Mouse (Mus musculus) hindbrain, embryonic 10.5 days (tissue): Measurements from ENCODE around the gene Pou5f1. TPM values are rescaled to one million over a fixed set of nuclear protein-coding genes. Genes with fewer than 3 reads are reported as not detected.
A peak's percentile ranks its signal among the peaks of the same experiment; 100 is the strongest.

ENCODE experiments used
- DNase-seq: peaks from one replicate; pipeline ENCODE4 v3.0.0-alpha.2; 2017; ENCODE audit warnings: low spot score
- H3K27ac ChIP-seq: fragments of 300-500 bp; sonication (generic); 2 replicates; pipeline ENCODE4 v1.5.1; 2016; ENCODE audit warnings: mild to moderate bottlenecking, moderate library complexity
- H3K27me3 ChIP-seq: fragments of 300-500 bp; sonication (generic); 2 replicates; pipeline ENCODE4 v1.6.1; 2016; ENCODE audit warnings: mild to moderate bottlenecking; ENCODE audit not compliant: poor library complexity, insufficient read depth, severe bottlenecking
- H3K36me3 ChIP-seq: fragments of 300-500 bp; sonication (generic); 2 replicates; pipeline ENCODE4 v1.6.1; 2016; ENCODE audit warnings: mild to moderate bottlenecking, moderate library complexity
- H3K4me1 ChIP-seq: fragments of 300-500 bp; sonication (generic); replicated peaks from 2 replicates; pipeline ENCODE4 v1.6.1; 2016; ENCODE audit warnings: mild to moderate bottlenecking
- H3K4me3 ChIP-seq: fragments of 300-500 bp; sonication (generic); 2 replicates; pipeline ENCODE4 v1.5.1; 2016; ENCODE audit warnings: mild to moderate bottlenecking, moderate library complexity
- H3K9me3 ChIP-seq: fragments of 300-500 bp; sonication (generic); 2 replicates; pipeline ENCODE4 v1.6.1; 2016; ENCODE audit warnings: mild to moderate bottlenecking, moderate library complexity
- WGBS: fragments of 180-500 bp; shearing (Covaris S2); methylation state at CpG from one replicate; pipeline ENCODE4 v1.1.7; 2016; 5-methylcytosine and 5-hydroxymethylcytosine counted together
- polyA plus RNA-seq: library from polyadenylated mRNA; unstranded; fragments of >200 nt; fragmentation: Nextera tagmentation; extraction: Ambion mirVana; gene quantifications from 2 replicates; pipeline ENCODE4 v1.2.1, GENCODE M21; 2016

The Pou5f1 gene
- polyA plus RNA-seq, 1 experiment from 2014 or later, result not detected

- peaks cover 42% of the 10 kb centered on the region for H3K4me1 ChIP-seq
- DNase-seq, result peak; percentile 99
- H3K9me3 ChIP-seq, result no peaks in the 10 kb centered on the region
- peak within 1 kb of the TSS; percentile 88 for H3K27ac ChIP-seq
- 1% methylated on average over 67 of the region's 67 CpGs for WGBS
- H3K27me3 ChIP-seq, result peaks cover 6% of the 10 kb centered on the region; the same call in 1 of the 2 replicates
- peaks cover 32% of the 10 kb centered on the region for H3K36me3 ChIP-seq
- peak within 1 kb of the TSS; percentile 71 for H3K4me3 ChIP-seq
Measured at GRCm38 (mm10) chr17:35516652-35517500, 11.1 kb downstream of the Pou5f1 start, which contains the start of the genes Tcf19 and Cchcr1. TSS of gene Tcf19 (minus strand) at chr17:35516824. TSS of gene Cchcr1 (plus strand) at chr17:35517100.

- Histone ChIP-seq H3K27me3 (peaks cover 6% of the 10 kb centered on the region; the same call in 1 of the 2 replicates), H3K36me3 (peaks cover 33% of the 10 kb centered on the region), H3K27ac (peak overlapping the region; percentile 88), H3K4me3 (peak overlapping the region; percentile 71), H3K4me1 (peaks cover 42% of the 10 kb centered on the region), H3K9me3 (no peaks in the 10 kb centered on the region)
- WGBS, result 10% methylated on average over 12 of the region's 12 CpGs
- peak; percentile 23 for DNase-seq
Measured at GRCm38 (mm10) chr17:35517526-35517925, 11.7 kb downstream of the Pou5f1 start.

DNA sequence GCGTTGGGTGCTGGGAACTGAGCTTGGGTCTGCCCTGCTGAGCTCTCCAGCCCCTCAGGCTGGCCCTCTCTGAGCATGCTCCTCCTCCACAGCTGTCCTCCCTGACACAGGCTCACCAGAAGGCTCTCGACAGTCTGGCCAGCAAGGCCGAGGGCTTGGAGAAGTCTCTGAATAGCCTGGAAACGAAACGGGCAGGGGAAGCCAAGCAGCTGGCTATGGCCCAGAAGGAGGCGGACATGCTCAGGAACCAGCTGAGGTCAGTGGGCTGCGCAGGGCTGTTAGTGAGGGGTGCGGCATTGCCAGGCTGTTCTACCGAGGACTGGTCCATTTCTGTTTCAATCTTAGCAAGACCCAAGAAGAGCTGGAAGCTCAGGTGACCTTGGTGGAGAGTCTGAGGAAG is 18.5 kb downstream of the Pou5f1 start:
- Histone ChIP-seq H3K4me1 (no peaks in the 10 kb centered on the region), H3K27me3 (no peaks in the 10 kb centered on the region), H3K4me3 (no peak overlapping the region), H3K36me3 (peaks cover 86% of the 10 kb centered on the region), H3K27ac (no peak overlapping the region), H3K9me3 (no peaks in the 10 kb centered on the region)
- 87% methylated on average over 9 of the region's 9 CpGs for WGBS
- DNase-seq, result no peak

GRCm38 (mm10) chr17:35526644-35527043 is 20.8 kb downstream of the Pou5f1 start:
- 81% methylated on average over 8 of the region's 8 CpGs for WGBS
- Histone ChIP-seq H3K4me1 (0 out of 2 replicates have a peak, but pooled peaks cover 10% of the 10 kb centered on the region), H3K27me3 (no peaks in the 10 kb centered on the region), H3K9me3 (no peaks in the 10 kb centered on the region), H3K4me3 (no peak overlapping the region), H3K36me3 (peaks cover 88% of the 10 kb centered on the region), H3K27ac (no peak overlapping the region)
- DNase-seq, result no peak

DNA sequence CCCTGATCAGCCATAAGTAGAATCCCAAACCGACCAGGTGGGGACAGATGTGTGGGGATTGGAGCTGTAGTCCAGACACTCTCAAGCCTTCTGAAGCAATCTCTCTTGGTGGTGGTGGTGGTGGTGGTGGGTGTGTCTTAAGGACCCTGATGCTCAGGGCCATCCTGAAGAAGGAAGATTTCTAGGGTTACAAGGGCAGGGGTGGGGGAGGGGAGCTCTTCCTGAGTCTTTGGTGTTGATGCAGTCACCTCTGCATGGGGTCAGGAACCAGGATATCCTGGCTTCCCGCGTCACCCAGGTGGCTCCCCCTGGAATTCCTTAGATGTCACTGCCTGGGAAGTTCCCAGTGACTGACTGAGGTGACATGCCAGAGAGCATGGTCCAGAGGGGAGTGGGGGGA is 26.5 kb downstream of the Pou5f1 start:
- H3K36me3 ChIP-seq, result peaks cover 38% of the 10 kb centered on the region
- no peaks in the 10 kb centered on the region for H3K9me3 ChIP-seq
- DNase-seq, result no peak
- H3K4me1 ChIP-seq, result peaks cover 21% of the 10 kb centered on the region; the same call in 1 of the 2 replicates
- H3K4me3 ChIP-seq, result no peak overlapping the region; the same call in 1 of the 2 replicates
- H3K27ac ChIP-seq, result no peak overlapping the region
- 11% methylated on average over 3 of the region's 3 CpGs for WGBS
- H3K27me3 ChIP-seq, result no peaks in the 10 kb centered on the region

GRCm38 (mm10) chr17:35532901-35533300 is 27.1 kb downstream of the Pou5f1 start, which contains the start of gene Psors1c2:
TSS of gene Psors1c2 (plus strand) at chr17:35533201.
- WGBS, result 51% methylated on average over 7 of the region's 7 CpGs
- no peaks in the 10 kb centered on the region for H3K9me3 ChIP-seq
- no peak within 1 kb of the TSS for H3K27ac ChIP-seq
- DNase-seq, result no peak
- peaks cover 21% of the 10 kb centered on the region; the same call in 1 of the 2 replicates for H3K4me1 ChIP-seq
- no peaks in the 10 kb centered on the region for H3K27me3 ChIP-seq
- no peak within 1 kb of the TSS; the same call in 1 of the 2 replicates for H3K4me3 ChIP-seq
- peaks cover 32% of the 10 kb centered on the region for H3K36me3 ChIP-seq

GRCm38 (mm10) chr17:35534343-35534742 is 28.5 kb downstream of the Pou5f1 start:
- Histone ChIP-seq H3K27ac (no peak overlapping the region), H3K4me3 (no peak overlapping the region), H3K4me1 (peaks cover 21% of the 10 kb centered on the region; the same call in 1 of the 2 replicates), H3K36me3 (peaks cover 18% of the 10 kb centered on the region), H3K9me3 (no peaks in the 10 kb centered on the region), H3K27me3 (no peaks in the 10 kb centered on the region)
- 18% methylated on average over 6 of the region's 6 CpGs for WGBS
- peak; percentile 67 for DNase-seq

DNA sequence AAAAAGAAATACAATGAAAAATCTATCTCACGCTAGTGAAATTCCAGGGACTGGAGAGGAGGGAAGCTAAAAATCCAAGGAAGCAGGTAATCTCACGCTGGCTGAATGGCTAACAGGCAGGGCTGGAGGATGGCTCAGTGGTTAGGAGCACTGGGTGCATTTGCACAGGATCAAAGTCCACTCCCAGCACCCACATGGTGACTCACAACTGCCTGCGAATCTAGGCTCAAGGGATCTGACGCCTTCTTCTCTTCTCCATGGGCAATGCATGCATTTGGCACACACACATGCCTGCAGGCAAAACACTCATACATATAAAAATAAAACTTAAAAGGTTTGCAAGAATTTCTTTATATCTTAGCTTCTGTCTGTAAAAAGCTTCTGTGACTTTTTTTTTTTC is 31.6 kb downstream of the Pou5f1 start:
- H3K36me3 ChIP-seq, result no peaks in the 10 kb centered on the region
- H3K4me1 ChIP-seq, result peaks cover 8% of the 10 kb centered on the region; the same call in 1 of the 2 replicates
- no peak overlapping the region for H3K4me3 ChIP-seq
- no peak overlapping the region for H3K27ac ChIP-seq
- no peaks in the 10 kb centered on the region for H3K9me3 ChIP-seq
- H3K27me3 ChIP-seq, result no peaks in the 10 kb centered on the region
- no peak for DNase-seq
- 87% methylated on average over 4 of the region's 4 CpGs for WGBS

DNA sequence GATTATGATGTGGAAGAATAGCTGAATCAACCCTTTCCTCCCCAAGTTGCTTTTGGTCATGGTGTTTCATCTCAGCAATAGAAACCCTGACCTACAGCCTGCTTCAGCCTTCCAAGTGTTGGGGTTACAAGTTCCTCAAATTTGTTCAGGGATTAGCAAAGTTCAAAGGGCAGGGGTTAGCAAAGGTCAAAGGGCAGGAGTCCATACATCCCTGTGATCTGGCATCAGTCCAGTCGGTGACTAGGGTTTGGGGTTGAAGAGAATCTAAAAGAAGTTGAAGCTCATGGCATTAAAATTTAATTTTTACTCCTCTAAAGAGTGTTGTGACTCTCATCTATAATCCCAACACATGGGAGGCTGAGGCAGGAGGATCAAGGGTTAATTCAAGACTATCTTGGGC is 32.7 kb downstream of the Pou5f1 start:
- peaks cover 9% of the 10 kb centered on the region for H3K4me1 ChIP-seq
- no peaks in the 10 kb centered on the region for H3K27me3 ChIP-seq
- H3K9me3 ChIP-seq, result no peaks in the 10 kb centered on the region
- H3K4me3 ChIP-seq, result no peak overlapping the region
- WGBS, result 72% methylated on average over 1 of the region's 1 CpGs
- no peaks in the 10 kb centered on the region for H3K36me3 ChIP-seq
- no peak overlapping the region for H3K27ac ChIP-seq
- DNase-seq, result no peak

DNA sequence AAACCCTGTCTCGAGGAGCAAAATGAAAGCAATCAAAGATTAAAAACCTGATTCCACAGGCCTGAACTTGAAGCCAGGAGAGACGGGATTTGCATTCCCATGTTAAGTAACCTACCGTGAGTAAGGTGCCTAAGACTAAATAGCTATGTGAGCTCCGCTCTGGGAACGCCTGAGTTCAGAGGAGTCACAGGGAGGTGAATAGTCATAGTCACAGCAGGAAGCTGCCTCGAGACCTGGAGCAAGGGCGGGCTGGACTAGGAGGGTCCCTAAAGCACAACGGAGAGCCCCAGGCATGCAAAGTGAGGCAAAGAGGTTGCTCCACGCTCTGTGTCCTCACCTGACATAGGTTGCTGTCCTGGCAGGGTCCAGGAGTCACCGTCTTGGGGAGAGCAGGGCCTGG is 33.7 kb downstream of the Pou5f1 start:
- no peak overlapping the region for H3K27ac ChIP-seq
- H3K4me1 ChIP-seq, result peaks cover 16% of the 10 kb centered on the region
- no peak for DNase-seq
- 56% methylated on average over 10 of the region's 10 CpGs for WGBS
- H3K4me3 ChIP-seq, result no peak overlapping the region
- no peaks in the 10 kb centered on the region for H3K27me3 ChIP-seq
- no peaks in the 10 kb centered on the region for H3K36me3 ChIP-seq
- no peaks in the 10 kb centered on the region for H3K9me3 ChIP-seq

DNA sequence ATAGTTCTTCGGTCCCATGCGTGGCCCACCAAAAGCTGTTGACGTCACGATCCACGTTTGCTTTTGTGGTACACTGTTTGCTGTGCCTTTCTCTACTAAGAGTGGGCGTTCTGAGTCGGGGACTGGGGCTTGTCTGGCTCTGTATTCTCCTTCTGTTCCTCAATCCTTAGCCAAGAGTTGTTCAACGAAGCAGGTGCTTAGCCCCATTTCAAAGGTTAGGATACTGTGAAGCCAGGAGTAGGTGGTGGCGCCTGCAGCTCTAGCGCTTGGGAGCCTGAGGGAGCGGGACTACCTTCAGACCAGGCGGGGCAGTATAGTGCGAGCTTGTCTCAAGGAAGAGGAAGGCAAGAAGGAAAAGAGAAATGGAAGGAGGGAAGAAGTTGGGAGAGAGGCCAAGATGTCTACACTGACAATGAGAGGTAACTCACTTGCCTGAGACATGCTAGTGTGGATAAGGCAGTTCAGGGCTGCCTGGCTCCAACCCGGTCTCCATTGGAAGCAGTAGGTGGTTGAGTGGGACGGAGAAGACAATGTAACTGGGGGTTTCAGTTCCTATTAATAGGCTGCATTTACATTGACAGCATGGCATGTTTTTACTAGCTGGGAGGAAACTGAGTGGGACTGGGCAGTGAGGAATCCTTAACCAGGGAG is 37.1 kb downstream of the Pou5f1 start:
- Histone ChIP-seq H3K27me3 (no peaks in the 10 kb centered on the region), H3K4me1 (peaks cover 32% of the 10 kb centered on the region), H3K4me3 (peak overlapping the region; percentile 21; the same call in 1 of the 2 replicates), H3K27ac (peak overlapping the region; percentile 80), H3K9me3 (no peaks in the 10 kb centered on the region), H3K36me3 (no peaks in the 10 kb centered on the region)
- DNase-seq, result no peak
- WGBS, result 76% methylated on average over 15 of the region's 15 CpGs

- Histone ChIP-seq H3K4me1 (peaks cover 32% of the 10 kb centered on the region), H3K4me3 (peak overlapping the region; percentile 21; the same call in 1 of the 2 replicates), H3K27me3 (no peaks in the 10 kb centered on the region), H3K9me3 (no peaks in the 10 kb centered on the region), H3K36me3 (no peaks in the 10 kb centered on the region), H3K27ac (peak overlapping the region; percentile 80)
- 32% methylated on average over 14 of the region's 14 CpGs for WGBS
- peak; percentile 42 for DNase-seq
Measured at GRCm38 (mm10) chr17:35543412-35543861, 37.6 kb downstream of the Pou5f1 start.
